Mouse (Mus musculus) CH12.LX (cell line): ENCODE data around the gene Tspan4. TPM values are rescaled to one million over a fixed set of nuclear protein-coding genes. Genes with fewer than 3 reads are reported as not detected.

Experiments used
- DNase-seq: peaks from one replicate; pipeline ENCODE4 v3.0.0-alpha.2; 2013; ENCODE audit errors: extremely low read depth
- H3K27ac ChIP-seq: 2 replicates; pipeline ENCODE4 v1.5.1; 2012; ENCODE audit warnings: low read depth, mild to moderate bottlenecking, control low read depth, moderate library complexity; ENCODE audit not compliant: insufficient read depth
- H3K27me3 ChIP-seq: replicated peaks from 2 replicates; pipeline ENCODE3; 2012; ENCODE audit warnings: inconsistent platforms
- H3K36me3 ChIP-seq, 2 experiments: replicated peaks in 1 of 2; 2 replicates each; pipeline versions ENCODE3 to v1.6.1; 2012; ENCODE audit warnings: inconsistent platforms in 1 of 2, low read length in 1 of 2, mild to moderate bottlenecking in 1 of 2, mixed read lengths in 1 of 2, moderate library complexity in 1 of 2; ENCODE audit not compliant: control insufficient read depth in 1 of 2, insufficient read depth in 1 of 2
- H3K4me1 ChIP-seq, 2 experiments: 2 replicates each; pipeline ENCODE4 v1.6.1; 2012; ENCODE audit warnings: inconsistent platforms in 1 of 2, moderate library complexity in 1 of 2; ENCODE audit not compliant: insufficient read depth in 2 of 2, control insufficient read depth in 1 of 2
- H3K4me2 ChIP-seq: 2 replicates; pipeline ENCODE4 v1.6.1; 2012; ENCODE audit warnings: low read depth, mild to moderate bottlenecking, control low read depth; ENCODE audit not compliant: poor library complexity, insufficient read depth, severe bottlenecking
- H3K4me3 ChIP-seq, 3 experiments: fragments of 150-350 bp in 1 of 3; sonication (generic) in 1 of 3; replicated peaks in 1 of 3; 2 replicates each; pipeline versions ENCODE3 to v1.5.1; 2011 to 2012; ENCODE audit warnings: low read depth in 2 of 3, low read length in 2 of 3, mild to moderate bottlenecking in 2 of 3, moderate library complexity in 2 of 3, control low read depth in 1 of 3, improper control_type of control experiment in 1 of 3, inconsistent platforms in 1 of 3, mixed read lengths in 1 of 3; ENCODE audit not compliant: poor library complexity in 1 of 3
- H3K79me2 ChIP-seq: replicated peaks from 2 replicates; pipeline ENCODE4 v1.6.1; 2012; ENCODE audit warnings: mild to moderate bottlenecking, moderate library complexity; ENCODE audit not compliant: control insufficient read depth, poor library complexity, insufficient read depth, severe bottlenecking; ENCODE audit errors: extremely low read depth
- H3K9ac ChIP-seq: 2 replicates; pipeline ENCODE4 v1.6.1; 2012; ENCODE audit warnings: low read depth, mild to moderate bottlenecking, control low read depth, moderate library complexity; ENCODE audit not compliant: insufficient read depth
- H3K9me3 ChIP-seq: replicated peaks from 2 replicates; pipeline ENCODE3; 2012; ENCODE audit warnings: low read length, inconsistent platforms, mixed read lengths
- BHLHE40 ChIP-seq: IDR thresholded peaks from 2 replicates; pipeline ENCODE4 v1.6.1; 2011; ENCODE audit warnings: mild to moderate bottlenecking, low read depth, low read length, improper control_type of control experiment
- CHD1 ChIP-seq: IDR thresholded peaks from 2 replicates; pipeline ENCODE4 v1.6.1; 2012; ENCODE audit warnings: low read depth, low read length, improper control_type of control experiment, inconsistent platforms
- CHD2 ChIP-seq: IDR thresholded peaks from 2 replicates; pipeline ENCODE4 v1.6.1; 2011; ENCODE audit warnings: low read length, improper control_type of control experiment
- E2F4 ChIP-seq: IDR thresholded peaks from 2 replicates; pipeline ENCODE4 v1.6.1; 2011; ENCODE audit warnings: low read depth, low read length, improper control_type of control experiment; ENCODE audit not compliant: insufficient replicate concordance
- EP300 ChIP-seq: IDR thresholded peaks from 2 replicates; pipeline ENCODE4 v1.6.1; 2011; ENCODE audit warnings: low read length, improper control_type of control experiment
- GABPA ChIP-seq: IDR thresholded peaks from 2 replicates; pipeline ENCODE4 v1.6.1; 2012; ENCODE audit warnings: low read depth, low read length, improper control_type of control experiment, inconsistent platforms; ENCODE audit not compliant: insufficient replicate concordance
- HCFC1 ChIP-seq: IDR thresholded peaks from 2 replicates; pipeline ENCODE4 v1.6.1; 2012; ENCODE audit warnings: low read depth, mild to moderate bottlenecking, inconsistent platforms, low read length, improper control_type of control experiment
- IRF4 ChIP-seq: IDR thresholded peaks from 2 replicates; pipeline ENCODE4 v1.6.1; 2014; ENCODE audit warnings: low read depth, mild to moderate bottlenecking, inconsistent platforms, low read length, improper control_type of control experiment
- JUN ChIP-seq: IDR thresholded peaks from 2 replicates; pipeline ENCODE4 v1.6.1; 2011; ENCODE audit warnings: low read depth, mild to moderate bottlenecking, low read length, improper control_type of control experiment, moderate library complexity; ENCODE audit not compliant: insufficient read depth
- MAZ ChIP-seq: IDR thresholded peaks from 2 replicates; pipeline ENCODE4 v1.6.1; 2012; ENCODE audit warnings: low read depth, mild to moderate bottlenecking, inconsistent platforms, low read length, improper control_type of control experiment, moderate library complexity
- MEF2A ChIP-seq: IDR thresholded peaks from 2 replicates; pipeline ENCODE4 v1.6.1; 2014; ENCODE audit warnings: low read depth, mild to moderate bottlenecking, inconsistent platforms, low read length, improper control_type of control experiment, borderline replicate concordance
- MXI1 ChIP-seq: IDR thresholded peaks from 2 replicates; pipeline ENCODE4 v1.6.1; 2011; ENCODE audit warnings: mild to moderate bottlenecking, low read depth, low read length, improper control_type of control experiment
- MYC ChIP-seq: IDR thresholded peaks from 2 replicates; pipeline ENCODE4 v1.6.1; 2011; ENCODE audit warnings: low read depth, mild to moderate bottlenecking, improper control_type of control experiment, low read length
- POLR2A ChIP-seq: IDR thresholded peaks from 2 replicates; pipeline ENCODE4 v1.6.1; 2011; ENCODE audit warnings: low read depth, mild to moderate bottlenecking, improper control_type of control experiment, low read length
- POLR2AphosphoS2 ChIP-seq: IDR thresholded peaks from 2 replicates; pipeline ENCODE4 v1.6.1; 2011; ENCODE audit warnings: low read depth, low read length, improper control_type of control experiment
- SIN3A ChIP-seq: IDR thresholded peaks from 2 replicates; pipeline ENCODE4 v1.6.1; 2012; ENCODE audit warnings: low read length, improper control_type of control experiment, inconsistent platforms
- SMC3 ChIP-seq: IDR thresholded peaks from 2 replicates; pipeline ENCODE4 v1.6.1; 2011; ENCODE audit warnings: low read depth, low read length, improper control_type of control experiment
- TCF12 ChIP-seq: IDR thresholded peaks from 2 replicates; pipeline ENCODE4 v1.6.1; 2014; ENCODE audit warnings: low read depth, mild to moderate bottlenecking, inconsistent platforms, low read length, improper control_type of control experiment
- UBTF ChIP-seq: IDR thresholded peaks from 2 replicates; pipeline ENCODE4 v1.6.1; 2012; ENCODE audit warnings: low read depth, mild to moderate bottlenecking, inconsistent platforms, low read length, improper control_type of control experiment, moderate library complexity
- ZKSCAN1 ChIP-seq: IDR thresholded peaks from 2 replicates; pipeline ENCODE4 v1.6.1; 2012; ENCODE audit warnings: low read depth, inconsistent platforms, low read length, improper control_type of control experiment, borderline replicate concordance
- ZMIZ1 ChIP-seq: IDR thresholded peaks from 2 replicates; pipeline ENCODE4 v1.6.1; 2012; ENCODE audit warnings: low read depth, mild to moderate bottlenecking, inconsistent platforms, low read length, improper control_type of control experiment
- dilution Hi-C: fragments of 300-500 bp; cut with MboI; formaldehyde crosslinking; loops from 2 replicates; pipeline ENCODE4 v1.14.3; 2020; ENCODE audit warnings: low sequenced_read_pairs; ENCODE audit not compliant: extremely low pct_unique_long_range_greater_than_20kb, extremely low pct_ligation_motif_present
- in situ Hi-C: fragments of 300-500 bp; cut with MboI; formaldehyde crosslinking; loops from 3 replicates; pipeline ENCODE4 v1.14.3; 2019; ENCODE audit warnings: low sequenced_read_pairs, low pct_ligation_motif_present, low pct_unique_long_range_greater_than_20kb, mixed read lengths
- polyA plus RNA-seq: library from polyadenylated mRNA; unstranded; fragments of >175 nt; gene quantifications from 2 replicates; pipeline ENCODE4 v1.2.1, GENCODE M21; 2012; ENCODE audit warnings: low read depth; ENCODE audit not compliant: insufficient read length
- total RNA-seq, 2 experiments: library from RNA; depleted of rRNA; stranded (reverse); fragments of 300-350 nt in 1 of 2; fragments of >200 nt in 1 of 2; gene quantifications; 2 replicates each; pipeline ENCODE4 v1.2.3; 2012 to 2014

The Tspan4 gene
- total and polyA plus RNA-seq, 3 experiments: 21.2 to 28.9 (median 28.4) TPM

DNA sequence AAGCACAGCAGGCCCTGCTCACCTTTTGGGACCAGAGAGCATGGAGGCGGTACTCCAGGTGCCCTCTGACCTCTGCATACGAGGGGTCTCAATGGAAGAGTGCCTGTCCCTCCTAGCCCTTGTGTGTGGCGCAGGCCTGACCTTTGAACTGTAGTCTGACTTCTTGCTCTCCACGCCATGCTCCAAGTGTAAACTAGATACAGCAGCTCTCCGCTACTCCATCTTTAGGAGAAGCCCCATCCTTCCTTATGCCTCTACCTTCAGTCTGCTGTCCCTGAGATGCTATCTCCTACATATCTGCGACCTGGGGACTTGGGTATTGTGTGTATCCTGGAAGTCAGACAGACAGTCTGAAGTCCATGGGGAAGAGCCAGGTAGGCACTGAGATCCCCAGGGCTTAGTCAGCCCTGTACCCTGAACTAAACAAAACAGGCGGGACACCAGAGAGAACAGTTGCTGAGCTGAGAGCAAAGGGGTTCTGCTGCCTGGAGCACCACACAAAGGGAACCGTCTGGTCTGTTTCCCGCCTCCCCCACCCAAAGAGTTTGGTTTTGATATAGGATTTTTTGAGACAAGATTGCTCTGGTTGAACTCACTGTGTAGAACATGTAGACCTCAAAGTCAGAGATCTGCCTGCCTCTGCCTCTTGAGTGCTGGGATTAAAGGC lies 39.1 kb upstream of the Tspan4 start:
- Histone ChIP-seq H3K27ac (peak overlapping the region; percentile 28; the same call in 1 of the 2 replicates), H3K9me3 (no peaks in the 10 kb centered on the region), H3K4me3 (peak overlapping the region; percentile 50 to 70 (median 51)), H3K27me3 (no peaks in the 10 kb centered on the region), H3K79me2 (peaks cover 12% of the 10 kb centered on the region), H3K9ac (peak overlapping the region; percentile 45), H3K36me3 (peaks cover 60 to 66% of the 10 kb centered on the region in 2 experiments), H3K4me1 (peaks cover 20 to 44% of the 10 kb centered on the region in 2 experiments), H3K4me2 (peak overlapping the region; percentile 92)
- no peak for DNase-seq
- no peak for TF ChIP-seq EP300
- dilution Hi-C loops: no loop called here
- in situ Hi-C loops: no loop called here

DNA sequence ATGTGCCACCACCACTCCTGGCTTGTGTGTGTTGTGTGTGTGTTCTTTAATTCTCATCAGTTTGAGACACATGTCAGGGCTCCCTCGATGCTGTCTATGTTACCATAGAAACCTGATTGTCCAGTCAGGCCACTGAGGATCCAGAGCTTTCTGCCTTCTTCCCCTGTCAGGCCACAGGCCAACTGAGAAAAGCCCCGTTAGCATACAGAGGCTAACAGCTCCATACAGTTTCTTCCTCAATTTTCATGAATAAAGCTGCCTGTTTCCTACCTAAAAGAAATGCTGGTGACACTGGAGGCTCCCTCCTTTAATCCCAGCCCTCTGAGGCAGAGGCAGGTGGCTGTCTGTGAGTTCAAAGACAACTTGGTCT lies 38.5 kb upstream of the Tspan4 start:
- Histone ChIP-seq H3K36me3 (peaks cover 60 to 66% of the 10 kb centered on the region in 2 experiments), H3K4me2 (peak overlapping the region; percentile 92), H3K27ac (no peak overlapping the region), H3K4me1 (peaks cover 25 to 49% of the 10 kb centered on the region in 2 experiments), H3K9ac (peak overlapping the region; percentile 55; the same call in 1 of the 2 replicates), H3K27me3 (no peaks in the 10 kb centered on the region), H3K4me3 (peak overlapping the region; percentile 70 to 87 (median 75)), H3K9me3 (no peaks in the 10 kb centered on the region), H3K79me2 (peaks cover 12% of the 10 kb centered on the region)
- no peak for DNase-seq
- in situ Hi-C loops: no loop called here
- dilution Hi-C loops: no loop called here
- TF ChIP-seq CHD2 (no peak), EP300 (no peak), CHD1 (no peak), UBTF (no peak), HCFC1 (peak; percentile 6; the same call in 1 of the 2 replicates), IRF4 (no peak), ZKSCAN1 (no peak), POLR2A (no peak), MYC (no peak)

DNA sequence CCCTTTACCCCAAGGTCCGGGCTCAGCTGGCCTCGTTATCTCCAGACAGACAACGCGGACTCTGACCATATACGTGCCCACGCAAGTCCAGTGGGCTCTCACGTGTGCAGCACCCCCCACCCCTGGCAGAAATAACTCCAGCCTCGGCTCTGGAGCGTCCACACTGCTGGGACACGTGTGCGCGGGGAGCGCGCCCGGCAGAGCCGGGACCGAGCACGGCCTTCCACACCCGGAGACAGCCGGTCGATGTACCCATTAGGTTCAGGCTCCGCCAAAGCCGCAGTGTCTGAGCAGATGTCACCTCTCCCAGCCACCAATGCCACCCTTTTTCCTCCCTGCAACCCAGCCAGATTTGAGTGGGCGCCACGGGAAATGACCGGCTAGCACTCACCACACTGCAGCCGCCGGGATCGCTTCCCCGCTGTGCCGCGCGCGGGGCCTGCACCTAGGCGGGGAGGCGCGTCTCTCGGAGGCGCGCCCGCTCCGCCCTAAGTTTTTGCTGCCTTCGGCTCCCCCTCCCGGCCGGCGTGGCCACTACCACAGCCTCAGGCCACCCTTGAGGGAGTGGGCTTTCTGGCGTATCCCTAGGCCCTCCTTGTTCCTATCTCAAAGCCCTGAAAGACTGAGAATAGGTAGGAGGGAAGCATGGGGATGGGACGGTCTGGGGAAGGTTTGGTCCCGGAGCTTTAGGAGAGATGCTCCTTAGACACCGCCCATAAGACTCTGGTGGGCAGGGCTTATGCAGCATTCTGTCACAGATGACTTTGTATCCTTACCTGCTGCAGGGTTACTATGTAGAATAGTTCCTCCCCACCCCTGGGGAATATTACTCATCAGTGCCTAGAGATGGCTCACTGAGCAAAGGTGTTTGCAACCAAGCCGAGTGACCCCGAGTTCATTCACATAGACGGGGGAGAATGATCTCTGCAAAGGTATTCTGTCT lies 37.6 kb upstream of the Tspan4 start, which contains the start of gene Slc25a22:
TSS of gene Slc25a22 (minus strand) at position 715 of the 943 bp plus-strand sequence.
- Histone ChIP-seq H3K27me3 (no peaks in the 10 kb centered on the region), H3K4me3 (peak within 1 kb of the TSS; percentile 70 to 87 (median 75)), H3K36me3 (peaks cover 59 to 66% of the 10 kb centered on the region in 2 experiments), H3K4me1 (peaks cover 32 to 58% of the 10 kb centered on the region in 2 experiments), H3K27ac (peak within 1 kb of the TSS; percentile 29; the same call in 1 of the 2 replicates), H3K9ac (peak within 1 kb of the TSS; percentile 55), H3K79me2 (peaks cover 16% of the 10 kb centered on the region), H3K4me2 (peak within 1 kb of the TSS; percentile 92), H3K9me3 (no peaks in the 10 kb centered on the region)
- dilution Hi-C loops (no loop called here), in situ Hi-C loops (no loop called here)
- peak; percentile 70 for DNase-seq
- TF ChIP-seq MYC: peak; percentile 72; the same call in 1 of the 2 replicates
- TF ChIP-seq SIN3A: peak; percentile 76; the same call in 1 of the 2 replicates
- TF ChIP-seq CHD1: no peak
- peak; percentile 64; the same call in 1 of the 2 replicates for TF ChIP-seq BHLHE40
- TF ChIP-seq JUN: no peak
- TF ChIP-seq TCF12: peak; percentile 52
- TF ChIP-seq SMC3: peak; percentile 56
- peak; percentile 51; the same call in 1 of the 2 replicates for TF ChIP-seq MEF2A
- TF ChIP-seq POLR2AphosphoS2: peak; percentile 96
- TF ChIP-seq ZKSCAN1: no peak
- no peak for TF ChIP-seq GABPA
- peak; percentile 65 for TF ChIP-seq ZMIZ1
- peak; percentile 48 for TF ChIP-seq CHD2
- TF ChIP-seq E2F4: no peak
- no peak for TF ChIP-seq EP300
- TF ChIP-seq MXI1: peak; percentile 97
- peak; percentile 76; the same call in 1 of the 2 replicates for TF ChIP-seq MAZ
